Mouse (Mus musculus) subcutaneous adipose tissue, adult 2 months (tissue): ENCODE measurements around the gene Gpr179. TPM values are rescaled to one million over a fixed set of nuclear protein-coding genes. Genes with fewer than 3 reads are reported as not detected.

Experiments used
- polyA plus RNA-seq: library from polyadenylated mRNA; depleted of rRNA; stranded (reverse); fragments of >200 nt; gene quantifications from 2 replicates; pipeline ENCODE4 v1.2.3, GENCODE M21; 2012; ENCODE audit warnings: low replicate concordance; rRNA removed

The Gpr179 gene
- 0.01 and 0.09 TPM in 2 replicates for polyA plus RNA-seq

DNA sequence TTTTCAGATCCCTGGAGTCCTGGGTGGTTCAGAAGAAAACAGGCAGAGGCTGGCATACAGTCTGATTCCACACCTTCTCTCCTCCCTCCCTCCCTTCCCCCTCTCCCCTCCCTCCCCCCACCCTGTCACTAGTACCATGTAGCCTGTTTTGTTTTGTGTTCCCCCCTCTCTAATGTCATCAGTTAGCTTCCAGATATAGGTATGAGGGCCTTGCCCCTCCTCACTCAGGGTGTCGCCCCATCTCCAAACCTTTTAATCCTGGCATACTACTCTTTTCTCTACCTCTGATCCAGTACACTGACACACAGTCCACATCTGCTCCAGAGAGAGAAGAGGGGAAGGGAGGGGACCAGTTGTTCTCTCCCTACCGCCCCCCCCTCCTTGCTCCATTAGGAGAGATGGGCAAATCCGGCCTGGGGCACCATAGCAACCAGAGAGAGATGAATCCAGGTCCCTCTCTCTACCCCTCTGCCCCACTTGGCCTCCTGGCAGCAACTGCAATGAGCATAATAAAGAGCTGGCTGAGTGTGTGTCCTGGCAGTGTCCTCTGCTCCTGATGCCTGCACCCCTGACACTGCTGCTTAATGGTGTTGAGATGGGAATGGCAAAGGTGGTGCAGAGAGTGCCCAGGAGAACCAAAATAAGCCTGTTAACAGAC lies at the start of gene Gpr179:
TSS of gene Gpr179 (minus strand) at position 51 of the 658 bp plus-strand sequence.

DNA sequence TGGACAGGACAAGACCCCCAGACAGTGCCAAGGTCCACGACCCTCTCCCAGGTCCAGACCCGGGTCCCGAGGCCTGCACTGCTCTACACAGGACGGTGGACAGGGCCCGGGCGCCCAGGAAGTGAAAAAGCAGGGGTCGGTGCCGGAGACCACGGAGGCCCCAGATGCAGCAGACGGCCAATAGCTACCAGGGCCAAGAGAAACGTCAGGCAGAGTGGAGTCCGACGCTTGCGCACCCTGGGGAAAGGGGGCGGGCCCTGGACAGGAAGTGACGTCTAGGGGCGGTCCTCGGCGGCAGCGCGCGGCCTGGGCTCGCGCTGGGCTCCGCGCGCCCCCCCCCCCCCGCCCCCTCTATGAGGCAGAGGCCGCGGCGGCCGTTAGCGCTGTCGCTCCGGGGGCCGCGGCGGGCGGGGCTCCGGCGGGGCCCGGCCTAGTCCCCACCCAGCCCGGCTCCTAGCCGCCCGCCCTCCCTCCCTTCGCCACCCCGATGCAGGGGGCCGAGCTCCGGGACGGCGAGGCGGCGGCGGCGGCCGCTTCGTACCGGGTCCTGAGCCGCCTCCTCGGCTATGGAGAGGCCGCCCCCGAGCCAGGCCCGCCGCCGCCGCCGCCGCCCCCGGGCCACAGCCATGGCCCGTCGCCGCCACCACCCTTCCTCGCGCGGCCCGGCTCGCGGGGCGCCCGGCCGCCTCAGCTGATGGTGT lies 10.2 kb upstream of the Gpr179 start, which contains the start of gene Socs7:
TSS of gene Socs7 (plus strand) at position 604 of the 701 bp plus-strand sequence.

DNA sequence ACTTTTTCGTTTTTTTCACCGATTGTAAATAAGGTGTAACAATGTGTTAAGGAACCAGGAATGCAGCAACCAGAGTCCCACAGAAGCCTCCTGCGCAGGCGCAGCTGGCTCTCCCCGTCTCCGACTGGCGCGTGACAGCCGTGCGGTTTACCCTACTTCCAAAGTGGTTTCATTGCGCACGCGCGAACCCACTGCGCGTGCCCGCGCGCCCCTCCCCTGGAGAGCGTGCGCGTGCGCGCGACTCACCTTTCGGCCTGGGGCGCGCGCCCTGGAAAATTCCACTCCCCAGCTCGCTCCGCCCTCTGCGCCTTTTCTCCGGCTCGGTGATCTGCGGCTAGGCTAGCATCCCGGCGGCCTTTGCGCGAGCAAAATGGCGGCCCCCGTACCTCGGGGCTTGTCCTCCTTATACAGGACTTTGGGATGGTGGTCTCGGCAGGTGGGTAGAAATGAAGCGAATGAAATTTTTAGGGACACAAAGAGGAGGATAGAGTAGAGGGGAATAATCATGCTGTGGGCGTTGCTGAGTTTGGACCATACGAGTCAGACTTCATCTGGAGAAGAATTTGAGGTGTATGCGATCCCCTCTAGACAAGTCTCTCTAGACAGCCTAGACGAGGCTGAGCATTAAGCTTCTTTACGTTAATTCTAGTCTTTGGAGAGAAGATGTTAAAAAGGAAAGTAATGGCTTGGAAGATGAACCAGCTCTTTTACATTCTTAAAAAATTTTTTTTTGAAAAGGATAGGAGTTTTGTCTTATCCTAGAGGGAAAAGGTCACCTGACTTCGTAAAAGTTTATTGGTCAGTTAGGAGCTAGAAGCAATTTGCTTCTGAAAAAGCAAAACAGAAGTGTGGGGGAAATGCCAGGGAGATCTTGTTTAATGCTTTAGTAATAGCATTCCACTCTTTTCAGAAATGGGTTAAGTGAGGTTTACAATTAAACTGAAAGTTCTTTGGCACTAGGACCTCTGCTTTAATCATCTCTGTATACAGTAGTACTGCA lies 36.1 kb downstream of the Gpr179 start, which contains the start of gene Mrpl45:
TSS of gene Mrpl45 (plus strand) at position 213 of the 1,000 bp plus-strand sequence.

Other genes with a start within 250 kb of the Gpr179 start
- gene Tbx21, start 236.7 kb downstream of the Gpr179 start, polyA plus RNA-seq: 0.62 and 0.93 TPM in 2 replicates
- gene Tbkbp1, start 200.6 kb downstream of the Gpr179 start, polyA plus RNA-seq: 28.1 and 29.7 TPM in 2 replicates
- gene Kpnb1, start 164.2 kb downstream of the Gpr179 start, polyA plus RNA-seq: 44.2 and 69.4 TPM in 2 replicates
- 25.9 and 28.6 TPM in 2 replicates for gene Npepps, start 71.4 kb downstream of the Gpr179 start, polyA plus RNA-seq
- gene Mrpl45, start 36.4 kb downstream of the Gpr179 start, polyA plus RNA-seq: 16.2 and 17.0 TPM in 2 replicates
- 7.7 and 11.8 TPM in 2 replicates for gene Socs7, start 10.5 kb upstream of the Gpr179 start, polyA plus RNA-seq
- gene Arhgap23, start 63.5 kb upstream of the Gpr179 start, polyA plus RNA-seq: 40.7 and 53.5 TPM in 2 replicates
- gene 4933428G20Rik, start 148.3 kb upstream of the Gpr179 start, polyA plus RNA-seq: not detected in 2 replicates
- 0.36 and 1.1 TPM in 2 replicates for gene Srcin1, start 224.1 kb upstream of the Gpr179 start, polyA plus RNA-seq